Mouse (Mus musculus) limb, embryonic 10.5 days (tissue): ENCODE data around the gene Paox. TPM values are rescaled to one million over a fixed set of nuclear protein-coding genes. Genes with fewer than 3 reads are reported as not detected.
"Not testable (repeated sequence)": the region's sequence is repeated elsewhere in the genome, so short reads cannot be mapped to it uniquely, and the experiment has no call there.

Experiments
- DNase-seq: peaks from one replicate; pipeline ENCODE4 v3.0.0-alpha.2; 2017; ENCODE audit warnings: low spot score
- H3K27ac ChIP-seq: fragments of 300-500 bp; sonication (generic); 2 replicates; pipeline ENCODE4 v1.5.1; 2016; ENCODE audit warnings: mild to moderate bottlenecking
- H3K27me3 ChIP-seq: fragments of 300-500 bp; sonication (generic); 2 replicates; pipeline ENCODE4 v1.6.1; 2016; ENCODE audit warnings: low read depth, mild to moderate bottlenecking; ENCODE audit not compliant: poor library complexity, severe bottlenecking
- H3K36me3 ChIP-seq: fragments of 300-500 bp; sonication (generic); 2 replicates; pipeline ENCODE4 v1.6.1; 2016; ENCODE audit warnings: mild to moderate bottlenecking, moderate library complexity
- H3K4me1 ChIP-seq: fragments of 300-500 bp; sonication (generic); 2 replicates; pipeline ENCODE4 v1.6.1; 2016
- H3K4me3 ChIP-seq: fragments of 300-500 bp; sonication (generic); 2 replicates; pipeline ENCODE4 v1.5.1; 2016; ENCODE audit warnings: mild to moderate bottlenecking, moderate library complexity
- H3K9me3 ChIP-seq: fragments of 300-500 bp; sonication (generic); replicated peaks from 2 replicates; pipeline ENCODE4 v1.6.1; 2016; ENCODE audit warnings: mild to moderate bottlenecking
- WGBS: fragments of 180-500 bp; shearing (Covaris S2); methylation state at CpG from one replicate; pipeline ENCODE4 v1.1.7; 2016; 5-methylcytosine and 5-hydroxymethylcytosine counted together
- polyA plus RNA-seq: library from polyadenylated mRNA; unstranded; fragments of >200 nt; fragmentation: Nextera tagmentation; extraction: Ambion mirVana; gene quantifications from 2 replicates; pipeline ENCODE4 v1.2.1, GENCODE M21; 2016

Paox gene
- polyA plus RNA-seq, 1 experiment from 2014 or later = 23.7 TPM

GRCm38 (mm10) chr7:140125278-140126021 is 9.9 kb downstream of the Paox start:
- no peaks in the 10 kb centered on the region for H3K9me3 ChIP-seq
- H3K27me3 ChIP-seq = no peaks in the 10 kb centered on the region
- peak; percentile 94 for DNase-seq
- WGBS = 1% methylated on average over 40 of the region's 40 CpGs
- H3K27ac ChIP-seq = peak overlapping the region; percentile 90
- H3K4me3 ChIP-seq = peak overlapping the region; percentile 68
- H3K4me1 ChIP-seq = peaks cover 16% of the 10 kb centered on the region
- peaks cover 14% of the 10 kb centered on the region for H3K36me3 ChIP-seq

GRCm38 (mm10) chr7:140126022-140126350 is 10.4 kb downstream of the Paox start:
- no peaks in the 10 kb centered on the region for H3K9me3 ChIP-seq
- peaks cover 16% of the 10 kb centered on the region for H3K4me1 ChIP-seq
- 3% methylated on average over 5 of the region's 5 CpGs for WGBS
- no peaks in the 10 kb centered on the region for H3K27me3 ChIP-seq
- H3K36me3 ChIP-seq = peaks cover 20% of the 10 kb centered on the region
- H3K27ac ChIP-seq = peak overlapping the region; percentile 90
- H3K4me3 ChIP-seq = peak overlapping the region; percentile 68
- DNase-seq = no peak

- Histone ChIP-seq H3K4me3 (0 out of 2 replicates have a peak overlapping the region, but pooled peaks have one; percentile 6), H3K9me3 (no peaks in the 10 kb centered on the region), H3K27ac (no peak overlapping the region), H3K36me3 (peaks cover 26% of the 10 kb centered on the region), H3K4me1 (peaks cover 16% of the 10 kb centered on the region), H3K27me3 (no peaks in the 10 kb centered on the region)
- 86% methylated on average over 3 of the region's 3 CpGs for WGBS
- DNase-seq = no peak
Measured at GRCm38 (mm10) chr7:140126934-140127333, 11.3 kb downstream of the Paox start.

GRCm38 (mm10) chr7:140127911-140128310 is 12.3 kb downstream of the Paox start:
- no peaks in the 10 kb centered on the region for H3K9me3 ChIP-seq
- H3K4me3 ChIP-seq = no peak overlapping the region
- no peak for DNase-seq
- peaks cover 16% of the 10 kb centered on the region for H3K4me1 ChIP-seq
- H3K27ac ChIP-seq = no peak overlapping the region
- WGBS = 84% methylated on average over 2 of the region's 2 CpGs
- no peaks in the 10 kb centered on the region for H3K27me3 ChIP-seq
- H3K36me3 ChIP-seq = peaks cover 31% of the 10 kb centered on the region

- H3K27me3 ChIP-seq, H3K9me3 ChIP-seq, DNase-seq, H3K27ac ChIP-seq, H3K4me1 ChIP-seq, H3K4me3 ChIP-seq: not testable (repeated sequence)
- H3K36me3 ChIP-seq = peaks cover 46% of the 10 kb centered on the region
- 94% methylated on average over 7 of the region's 7 CpGs for whole genome bisulfite sequencing
Measured at GRCm38 (mm10) chr7:140132184-140132583, 16.6 kb downstream of the Paox start.

- H3K4me3 ChIP-seq, H3K27me3 ChIP-seq, H3K9me3 ChIP-seq, DNase-seq, H3K27ac ChIP-seq, H3K4me1 ChIP-seq: not testable (repeated sequence)
- 95% methylated on average over 7 of the region's 7 CpGs for WGBS
- H3K36me3 ChIP-seq = peaks cover 46% of the 10 kb centered on the region
Measured at GRCm38 (mm10) chr7:140134033-140134432, 18.4 kb downstream of the Paox start.

- no peak for DNase-seq
- WGBS = 93% methylated on average over 5 of the region's 5 CpGs
- no peak overlapping the region for H3K27ac ChIP-seq
Measured at GRCm38 (mm10) chr7:140135106-140135770, 19.6 kb downstream of the Paox start.

GRCm38 (mm10) chr7:140137135-140138020 is 21.8 kb downstream of the Paox start, which contains the start of gene Mtg1:
Gene Mtg1 (plus strand): TSS chr7:140137564.
- WGBS = 2% methylated on average over 39 of the region's 39 CpGs
- H3K4me1 ChIP-seq = peaks cover 6% of the 10 kb centered on the region

More at GRCm38 (mm10) chr7:140135106-140135770, 19.6 kb downstream of the Paox start:
- Histone ChIP-seq H3K27me3 (no peaks in the 10 kb centered on the region), H3K4me1 (peaks cover 6% of the 10 kb centered on the region), H3K9me3 (no peaks in the 10 kb centered on the region), H3K4me3 (no peak overlapping the region), H3K36me3 (peaks cover 34% of the 10 kb centered on the region)

GRCm38 (mm10) chr7:140138021-140138310 is 22.4 kb downstream of the Paox start:
- Histone ChIP-seq H3K4me3 (peak overlapping the region; percentile 79), H3K27me3 (no peaks in the 10 kb centered on the region), H3K9me3 (no peaks in the 10 kb centered on the region), H3K4me1 (peaks cover 6% of the 10 kb centered on the region), H3K36me3 (peaks cover 16% of the 10 kb centered on the region), H3K27ac (peak overlapping the region; percentile 93)
- 1% methylated on average over 8 of the region's 8 CpGs for WGBS
- DNase-seq = no peak

More at GRCm38 (mm10) chr7:140137135-140138020, 21.8 kb downstream of the Paox start, which contains the start of gene Mtg1:
- DNase-seq = peak; percentile 98
- Histone ChIP-seq H3K36me3 (peaks cover 17% of the 10 kb centered on the region), H3K27ac (peak within 1 kb of the TSS; percentile 93), H3K4me3 (peak within 1 kb of the TSS; percentile 79), H3K27me3 (no peaks in the 10 kb centered on the region), H3K9me3 (no peaks in the 10 kb centered on the region)

GRCm38 (mm10) chr7:140141350-140141749 is 25.8 kb downstream of the Paox start:
- no peaks in the 10 kb centered on the region for H3K9me3 ChIP-seq
- no peaks in the 10 kb centered on the region for H3K36me3 ChIP-seq
- H3K27ac ChIP-seq = no peak overlapping the region
- peaks cover 6% of the 10 kb centered on the region for H3K4me1 ChIP-seq
- 6% methylated on average over 14 of the region's 14 CpGs for WGBS
- H3K27me3 ChIP-seq = no peaks in the 10 kb centered on the region
- no peak overlapping the region for H3K4me3 ChIP-seq
- DNase-seq = peak; percentile 55

GRCm38 (mm10) chr7:140144550-140144949 is 29.0 kb downstream of the Paox start:
- H3K27me3 ChIP-seq = no peaks in the 10 kb centered on the region
- no peaks in the 10 kb centered on the region for H3K4me1 ChIP-seq
- peaks cover 3% of the 10 kb centered on the region; the same call in 1 of the 2 replicates for H3K36me3 ChIP-seq
- H3K4me3 ChIP-seq = no peak overlapping the region
- DNase-seq = no peak
- no peak overlapping the region for H3K27ac ChIP-seq
- WGBS = 80% methylated on average over 4 of the region's 4 CpGs
- no peaks in the 10 kb centered on the region for H3K9me3 ChIP-seq

- H3K9me3 ChIP-seq = no peaks in the 10 kb centered on the region
- peaks cover 14% of the 10 kb centered on the region for H3K4me1 ChIP-seq
- peaks cover 70% of the 10 kb centered on the region for H3K27me3 ChIP-seq
- H3K27ac ChIP-seq = 0 out of 2 replicates have a peak overlapping the region, but pooled peaks have one; percentile 21
- WGBS = 7% methylated on average over 28 of the region's 28 CpGs
- H3K4me3 ChIP-seq = peak overlapping the region; percentile 40
- peak; percentile 49 for DNase-seq
- no peaks in the 10 kb centered on the region; the same call in 1 of the 2 replicates for H3K36me3 ChIP-seq
Measured at GRCm38 (mm10) chr7:140153383-140153782, 37.8 kb downstream of the Paox start.
